Mouse (Mus musculus) megakaryocyte progenitor cell, adult 5-6 weeks (primary cell): Measurements from ENCODE around the gene Ankrd23. TPM values are rescaled to one million over a fixed set of nuclear protein-coding genes. Genes with fewer than 3 reads are reported as not detected.
A peak's percentile ranks its signal among the peaks of the same experiment; 100 is the strongest.

Source experiments
- ATAC-seq: replicated peaks from 2 replicates; pipeline ENCODE4 v1.8.0; 2016; ENCODE audit warnings: mild to moderate bottlenecking, moderate TSS enrichment, inconsistent platforms; ENCODE audit not compliant: poor library complexity
- total RNA-seq, 2 experiments: library from RNA; stranded (forward) in 1 of 2; stranded (reverse) in 1 of 2; fragments of 157-497, 149-512 nt in 1 of 2; fragments of 200-1000 nt in 1 of 2; gene quantifications; 2 replicates each; pipeline versions ENCODE4 v1.2.3 to v1.2.4; 2015 to 2017

Ankrd23 gene
- total RNA-seq, 2 experiments from 2014 or later = 1.3 to 4.8 TPM

DNA sequence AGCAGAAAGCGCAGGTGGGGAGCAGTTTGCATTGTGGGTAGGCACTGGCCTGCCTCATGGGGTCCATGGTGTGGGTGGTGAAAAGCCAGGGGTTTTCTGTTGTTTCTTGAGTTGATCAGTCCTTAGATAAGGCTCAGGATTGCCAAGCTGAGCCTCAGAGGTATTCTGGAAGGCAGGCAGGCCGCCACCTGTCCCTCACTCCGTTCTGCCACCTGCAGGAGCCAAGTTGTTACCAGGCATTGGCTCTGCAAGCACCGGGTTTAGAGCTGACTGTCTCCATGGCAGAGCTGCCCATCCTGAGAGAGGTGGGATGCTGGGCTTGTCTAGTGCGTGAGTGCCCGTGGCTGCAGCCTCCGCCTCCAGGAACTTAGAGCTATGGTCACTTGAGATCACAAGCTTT, 14.5 kb downstream of the Ankrd23 start:
- ATAC-seq = no peak

DNA sequence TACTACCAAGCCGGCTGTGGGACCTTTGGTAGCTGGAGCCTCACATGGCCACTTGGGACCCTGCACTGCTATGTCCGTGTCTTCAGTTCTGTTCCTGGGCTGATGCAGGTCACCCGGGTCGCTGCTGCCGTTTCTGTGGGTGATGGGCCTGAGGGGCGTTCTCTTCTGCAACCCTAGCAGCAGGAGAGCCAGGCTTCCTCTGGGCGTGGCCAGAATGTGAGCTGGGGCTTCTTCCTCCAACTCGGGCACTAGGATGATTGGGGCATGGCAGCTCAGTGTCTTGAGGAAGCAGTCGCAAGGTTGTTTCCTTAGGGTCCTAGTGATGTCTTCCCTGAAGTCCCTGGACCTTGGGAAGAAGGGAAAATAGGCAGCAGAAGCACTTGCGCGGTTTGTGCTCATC, 17.1 kb downstream of the Ankrd23 start:
- no peak for ATAC-seq

- no peak for ATAC-seq
Measured at GRCm38 (mm10) chr1:36518259-36518658, 18.4 kb downstream of the Ankrd23 start.

- peak; percentile 47; the same call in 1 of the 2 replicates for ATAC-seq
Measured at GRCm38 (mm10) chr1:36513718-36514117, 23.0 kb downstream of the Ankrd23 start.

DNA sequence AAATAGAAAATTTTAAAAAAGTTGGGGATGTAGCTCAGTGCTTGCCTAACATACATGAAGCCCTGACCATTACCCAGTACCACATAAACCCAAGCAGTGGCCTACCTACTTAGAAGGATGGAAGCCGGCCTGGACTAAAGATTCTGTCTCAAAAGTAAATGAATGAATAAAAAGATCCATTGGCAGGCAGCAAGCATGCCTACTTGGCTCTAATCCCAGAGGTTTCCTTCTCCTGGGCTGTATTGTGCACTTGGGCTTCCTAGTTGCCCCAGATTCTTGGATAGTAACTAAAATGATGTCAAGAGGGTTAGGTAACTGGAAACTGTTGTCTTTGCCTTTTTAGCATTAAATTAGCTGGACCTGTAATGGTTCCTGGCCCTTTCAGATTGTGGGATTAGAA, 23.4 kb downstream of the Ankrd23 start:
- no peak for ATAC-seq

DNA sequence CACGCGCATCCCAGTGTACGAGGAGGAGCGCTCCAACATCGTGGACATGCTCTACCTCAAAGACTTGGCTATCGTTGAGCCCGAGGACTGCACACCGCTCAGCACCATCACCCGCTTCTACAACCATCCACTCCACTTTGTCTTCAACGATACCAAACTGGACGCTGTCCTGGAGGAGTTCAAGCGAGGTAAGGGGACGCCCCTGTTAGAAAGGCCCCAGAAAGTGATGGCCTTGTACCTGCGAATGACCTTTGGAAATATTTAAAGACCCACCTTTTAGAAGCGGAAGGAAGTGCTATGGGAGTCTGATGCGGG, 23.8 kb downstream of the Ankrd23 start:
- no peak for ATAC-seq

GRCm38 (mm10) chr1:36512089-36512965, 24.4 kb downstream of the Ankrd23 start:
- ATAC-seq = no peak

GRCm38 (mm10) chr1:36511289-36512021, 25.2 kb downstream of the Ankrd23 start, which contains the start of gene Cnnm3:
TSS of gene Cnnm3 (plus strand) at chr1:36511867.
- ATAC-seq = peak; percentile 88

DNA sequence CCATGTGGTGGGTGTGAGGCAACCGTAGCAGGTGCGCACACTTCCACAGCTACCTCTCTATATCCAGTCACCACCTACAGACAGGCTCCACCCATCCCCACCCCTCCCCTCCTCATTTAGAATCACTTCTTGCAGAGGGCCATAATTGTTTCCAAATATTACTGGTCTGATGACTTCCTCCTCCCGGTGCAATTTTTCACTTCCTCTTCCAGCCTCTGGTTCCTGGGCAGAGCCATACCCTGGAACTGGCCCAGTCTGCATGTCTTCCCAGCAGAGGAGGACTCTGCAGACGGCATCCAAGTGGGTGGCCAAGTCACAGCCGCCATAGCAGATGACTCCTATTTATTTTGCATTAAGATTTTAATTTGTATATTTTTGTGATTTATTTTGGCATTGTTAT, 28.4 kb downstream of the Ankrd23 start:
- peak; percentile 46 for ATAC-seq

- ATAC-seq = peak; percentile 92
Measured at GRCm38 (mm10) chr1:36501261-36501660, 35.4 kb downstream of the Ankrd23 start.

GRCm38 (mm10) chr1:36497312-36497711, 39.4 kb downstream of the Ankrd23 start:
- no peak for ATAC-seq

DNA sequence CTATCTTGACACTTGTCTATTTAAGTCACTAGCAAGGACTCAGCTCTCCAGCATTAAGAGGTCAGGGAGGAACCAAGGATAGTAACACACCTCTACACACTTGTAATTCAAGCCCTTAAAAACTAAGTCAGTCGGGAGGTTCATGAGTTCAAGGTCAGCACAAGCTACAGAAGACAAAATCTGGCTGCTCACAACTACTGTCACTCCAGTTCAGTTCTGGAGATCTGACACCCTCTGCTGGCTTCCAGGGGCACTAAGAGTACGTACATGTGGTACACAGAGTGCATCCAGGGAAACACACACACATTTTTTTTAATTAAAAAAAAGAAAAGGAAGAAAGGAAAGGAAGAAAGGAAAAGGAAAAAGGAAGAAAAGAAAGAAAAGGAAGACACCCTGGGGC, 40.0 kb downstream of the Ankrd23 start:
- ATAC-seq = no peak

DNA sequence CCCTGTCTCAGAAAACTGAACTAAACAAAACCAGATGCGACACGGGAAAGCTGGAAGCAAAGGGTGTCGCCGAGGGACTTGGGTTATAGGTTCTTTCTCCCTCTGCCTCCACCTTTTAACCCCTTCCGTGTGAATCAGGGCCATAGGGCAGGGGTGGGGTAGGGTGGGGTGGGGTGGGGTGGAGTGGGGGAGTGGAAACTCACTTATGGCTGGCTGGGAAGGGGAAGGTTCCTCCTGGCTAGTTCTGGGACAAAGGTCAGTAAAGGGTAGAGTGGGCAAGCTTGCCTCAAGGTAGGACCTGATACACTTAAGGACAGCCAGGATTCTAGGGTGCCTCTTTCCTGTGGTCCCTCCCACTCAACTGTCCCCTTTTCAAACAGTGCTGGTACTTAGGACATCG, 43.4 kb downstream of the Ankrd23 start:
- ATAC-seq = no peak

- ATAC-seq = peak; percentile 37; the same call in 1 of the 2 replicates
Measured at GRCm38 (mm10) chr1:36492416-36493139, 44.1 kb downstream of the Ankrd23 start.

DNA sequence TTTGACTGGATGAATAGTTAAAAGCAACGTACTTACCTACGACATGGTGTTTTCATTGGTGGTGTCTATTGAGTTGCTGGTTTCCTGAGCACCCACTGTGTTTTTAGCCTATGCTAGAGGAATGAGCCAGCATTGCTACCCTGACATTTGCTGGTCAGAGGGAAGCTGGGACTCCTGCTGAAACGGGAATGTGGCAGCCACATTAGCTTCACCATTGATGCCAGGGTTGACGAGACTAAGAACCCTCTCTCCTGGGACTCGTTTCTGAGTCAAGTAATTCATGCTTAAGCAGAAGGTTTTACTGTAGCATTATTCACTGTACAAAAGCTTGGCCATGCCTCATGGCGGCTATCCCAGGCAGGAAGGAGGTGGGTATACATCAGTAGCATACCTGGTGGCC, 47.0 kb downstream of the Ankrd23 start:
- ATAC-seq = no peak

DNA sequence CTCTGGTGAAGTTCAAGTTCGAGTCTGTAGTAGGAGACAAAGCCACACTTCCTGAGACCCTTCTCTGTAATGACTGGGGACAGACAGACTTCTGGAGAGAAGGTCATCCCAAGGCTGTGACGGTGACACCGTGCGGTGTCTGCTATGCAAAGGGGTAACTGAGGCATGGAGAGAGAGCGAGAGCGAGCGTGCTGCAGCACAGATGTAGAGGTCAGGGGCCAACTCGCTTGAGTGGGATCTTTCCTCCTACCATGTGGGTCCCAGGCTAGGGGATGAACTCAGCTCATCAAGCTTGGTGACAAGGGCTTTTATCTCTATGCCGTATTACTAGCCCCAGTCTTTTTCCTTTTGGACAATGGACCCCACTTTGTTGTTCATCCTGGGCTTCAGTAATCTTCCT, 49.6 kb downstream of the Ankrd23 start:
- no peak for ATAC-seq

DNA sequence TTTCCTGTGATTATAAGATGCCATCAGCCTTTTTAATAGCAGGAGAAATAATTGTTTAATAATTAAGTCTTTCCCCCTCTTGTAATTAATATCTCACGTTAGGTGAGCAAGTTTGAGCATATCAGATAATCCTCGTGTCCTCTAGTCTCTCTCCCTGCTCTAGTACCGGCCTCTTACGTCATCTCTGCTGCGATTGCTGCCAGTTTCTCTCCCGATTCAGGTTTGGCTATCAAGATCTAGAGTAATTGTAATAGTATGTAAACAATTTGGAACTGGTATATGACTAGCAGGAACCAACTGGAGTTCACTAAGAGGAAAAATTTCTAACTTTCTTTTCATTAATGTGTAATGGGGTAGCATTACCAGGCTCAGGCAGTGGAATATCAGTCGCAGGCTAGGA, 51.6 kb downstream of the Ankrd23 start:
- ATAC-seq = no peak

GRCm38 (mm10) chr1:36483825-36484224, 52.9 kb downstream of the Ankrd23 start:
- no peak for ATAC-seq
